Mouse (Mus musculus): ENCODE data around the gene Crlf1.

GRCm38 (mm10) chr8:70466305-70466704 is 26.7 kb upstream of the Crlf1 start:
- no peak for TF ChIP-seq CTCF (conservative IDR thresholded peaks at IDR 0.05; ENCODE audit: low read length)
- TF ChIP-seq NANOG (IDR thresholded peaks at IDR 0.05; ENCODE audit: borderline replicate concordance, low read length), result no peak
- TF ChIP-seq POU5F1 (IDR thresholded peaks at IDR 0.05; ENCODE audit: borderline replicate concordance, low read length), result no peak

All from E14TG2a.4 (cell line).